Mouse (Mus musculus): ENCODE results near the gene Lama2. TPM values are rescaled to one million over a fixed set of nuclear protein-coding genes. Genes with fewer than 3 reads are reported as not detected.

The Lama2 gene
- total and polyA plus RNA-seq, 3 experiments: not detected

DNA sequence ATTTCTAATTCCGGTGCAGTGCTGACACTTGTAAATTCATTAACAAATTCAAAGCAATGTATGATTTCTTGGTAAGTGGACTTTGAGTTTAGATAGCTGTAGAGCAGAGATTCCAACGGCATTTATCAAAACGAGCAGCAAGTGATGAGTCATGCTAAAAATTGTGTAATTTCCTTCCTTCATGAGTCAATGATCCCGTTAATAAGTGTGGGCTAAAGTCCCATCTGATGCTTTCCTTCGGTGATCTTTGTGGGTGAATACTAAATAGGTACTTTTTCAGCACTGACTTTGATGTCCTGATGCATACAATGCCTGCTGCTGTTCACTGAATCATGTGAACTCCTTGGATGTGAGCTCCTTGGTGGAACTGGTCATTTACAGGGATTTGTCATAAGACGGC is 623.6 kb downstream of the Lama2 start (continued):
- TF ChIP-seq ZNF384 (IDR thresholded peaks at IDR 0.05; ENCODE audit: low read depth, low read length): no peak
- TF ChIP-seq JUND (IDR thresholded peaks at IDR 0.05; ENCODE audit: low read depth, low read length): peak; percentile 85
- TF ChIP-seq NELFE (IDR thresholded peaks at IDR 0.05; ENCODE audit: low read depth, low read length): no peak
- peak; percentile 79 to 89 for TF ChIP-seq EP300 (IDR thresholded peaks at IDR 0.05; ENCODE audit: low read depth in 1 of 2, low read length in 2 of 2)
- TF ChIP-seq ELF1 (IDR thresholded peaks at IDR 0.05; ENCODE audit: low read depth, low read length): no peak
- peak; percentile 36; the same call in 1 of the 2 replicates for TF ChIP-seq TAL1 (IDR thresholded peaks at IDR 0.05; ENCODE audit: low read length)
- peak; percentile 44; the same call in 1 of the 2 replicates for TF ChIP-seq GATA1 (IDR thresholded peaks at IDR 0.05; ENCODE audit: low read depth, low read length)
- TF ChIP-seq MAZ (IDR thresholded peaks at IDR 0.05; ENCODE audit: low read depth, low read length): no peak
- peak; percentile 51; the same call in 1 of the 2 replicates for TF ChIP-seq MYB (IDR thresholded peaks at IDR 0.05; ENCODE audit: low read depth, low read length)
- no peak for TF ChIP-seq POLR2AphosphoS2 (IDR thresholded peaks at IDR 0.05; ENCODE audit: low read length)
- TF ChIP-seq ETS1 (IDR thresholded peaks at IDR 0.05; ENCODE audit: low read depth, low read length): peak; percentile 57; the same call in 1 of the 2 replicates
- TF ChIP-seq E2F4 (IDR thresholded peaks at IDR 0.05; ENCODE audit: borderline replicate concordance, low read depth, low read length): no peak
- no peak for TF ChIP-seq USF1 (IDR thresholded peaks at IDR 0.05; ENCODE audit: low read depth, low read length)
- TF ChIP-seq TCF12 (IDR thresholded peaks at IDR 0.05; ENCODE audit: low read depth, low read length): no peak
- TF ChIP-seq MXI1 (IDR thresholded peaks at IDR 0.05; ENCODE audit: low read depth, low read length): no peak
- peak; percentile 68; the same call in 1 of the 2 replicates for TF ChIP-seq RCOR1 (IDR thresholded peaks at IDR 0.05; ENCODE audit: low read depth, low read length)
- TF ChIP-seq ZC3H11A (IDR thresholded peaks at IDR 0.05; ENCODE audit: low read depth, low read length): no peak

- H3K9ac ChIP-seq (ENCODE audit: control insufficient read depth, low read depth, low read length, poor library complexity, severe bottlenecking): no peak overlapping the region
- DNase-seq (ENCODE audit: low read depth, low spot score): peak; percentile 69
- TF ChIP-seq POLR2AphosphoS5 (IDR thresholded peaks at IDR 0.05; ENCODE audit: borderline replicate concordance, low read depth, low read length) (no peak), ZKSCAN1 (IDR thresholded peaks at IDR 0.05; ENCODE audit: low read depth, low read length) (no peak), POLR2A (IDR thresholded peaks at IDR 0.05; ENCODE audit: control insufficient read depth in 1 of 2, insufficient read depth in 1 of 2, low read depth in 1 of 2, low read length in 2 of 2, poor library complexity in 1 of 2) (no peak), POLR2AphosphoS2 (IDR thresholded peaks at IDR 0.05; ENCODE audit: low read length) (no peak), NELFE (IDR thresholded peaks at IDR 0.05; ENCODE audit: low read depth, low read length) (no peak), ETS1 (IDR thresholded peaks at IDR 0.05; ENCODE audit: low read depth, low read length) (no peak), NRF1 (IDR thresholded peaks at IDR 0.05; ENCODE audit: insufficient read depth, low read depth, low read length, poor library complexity, severe bottlenecking) (no peak), MAZ (IDR thresholded peaks at IDR 0.05; ENCODE audit: low read depth, low read length) (no peak), GATA1 (IDR thresholded peaks at IDR 0.05; ENCODE audit: low read depth, low read length) (no peak), SMC3 (IDR thresholded peaks at IDR 0.05; ENCODE audit: low read depth, low read length) (peak; percentile 85), CHD2 (IDR thresholded peaks at IDR 0.05; ENCODE audit: low read length) (no peak), RAD21 (IDR thresholded peaks at IDR 0.05; ENCODE audit: low read depth, low read length) (peak; percentile 90), MAFK (IDR thresholded peaks at IDR 0.05; ENCODE audit: borderline replicate concordance, low read depth, low read length) (no peak), TAL1 (IDR thresholded peaks at IDR 0.05; ENCODE audit: low read length) (no peak), CHD1 (IDR thresholded peaks at IDR 0.05; ENCODE audit: low read depth, low read length) (no peak), UBTF (IDR thresholded peaks at IDR 0.05; ENCODE audit: borderline replicate concordance, insufficient read depth, low read depth, low read length) (no peak), ZNF384 (IDR thresholded peaks at IDR 0.05; ENCODE audit: low read depth, low read length) (peak; percentile 95), EP300 (IDR thresholded peaks at IDR 0.05; ENCODE audit: low read depth in 1 of 2, low read length in 2 of 2) (no peak), TBP (IDR thresholded peaks at IDR 0.05; ENCODE audit: low read depth, low read length) (no peak), CTCF (IDR thresholded peaks at IDR 0.05 in 2 of 3, conservative IDR thresholded peaks at IDR 0.05 in 1 of 3; ENCODE audit: control insufficient read depth in 1 of 3, insufficient read depth in 1 of 3, low read depth in 2 of 3, low read length in 3 of 3, poor library complexity in 1 of 3, severe bottlenecking in 1 of 3) (peak; percentile 29 to 81 (median 70)), ZC3H11A (IDR thresholded peaks at IDR 0.05; ENCODE audit: low read depth, low read length) (peak; percentile 80), KAT2A (conservative IDR thresholded peaks at IDR 0.05; ENCODE audit: low read depth, low read length) (no peak)
- H3K27ac ChIP-seq (ENCODE audit: control insufficient read depth, low read depth, low read length): no peak overlapping the region
- no peaks in the 10 kb centered on the region for H3K79me2 ChIP-seq (ENCODE audit: control insufficient read depth, insufficient read depth, low read length, poor library complexity)
- H3K36me3 ChIP-seq (ENCODE audit: control insufficient read depth in 1 of 2, insufficient read depth in 2 of 2, low read length in 2 of 2): peaks cover 0 to 11% of the 10 kb centered on the region in 2 experiments; a peak in 2 of 4 replicates
- H3K4me3 ChIP-seq (ENCODE audit: control insufficient read depth in 1 of 2, insufficient read depth in 1 of 2, low read depth in 2 of 2, low read length in 2 of 2): no peak overlapping the region
- H3K4me1 ChIP-seq (ENCODE audit: control insufficient read depth in 1 of 2, insufficient read depth in 2 of 2, low read length in 2 of 2): peaks cover 0 to 8% of the 10 kb centered on the region in 2 experiments; a peak in 2 of 4 replicates
- no peaks in the 10 kb centered on the region for H3K9me3 ChIP-seq (replicated peaks; ENCODE audit: insufficient read depth, low read length)
- no peaks in the 10 kb centered on the region; a peak in 2 of 4 replicates for H3K27me3 ChIP-seq (ENCODE audit: control insufficient read depth in 1 of 2, insufficient read depth in 2 of 2, low read length in 2 of 2)
These were observed 624.2 kb downstream of the Lama2 start for GRCm38 (mm10) chr10:26995182-26995975.

Measured in MEL (cell line).